Mouse (Mus musculus) heart, postnatal 4 days (tissue): ENCODE measurements around the gene Parva. TPM values are rescaled to one million over a fixed set of nuclear protein-coding genes. Genes with fewer than 3 reads are reported as not detected.

Source experiments
- DNase-seq: peaks from one replicate; pipeline ENCODE4 v3.0.0; 2021
- total RNA-seq, 2 experiments: library from RNA; stranded (reverse); gene quantifications; 2 replicates each; pipeline ENCODE4 v1.2.3; 2021

The Parva gene
- total RNA-seq: 100 to 1,000 TPM; 115 to 118 TPM

DNA sequence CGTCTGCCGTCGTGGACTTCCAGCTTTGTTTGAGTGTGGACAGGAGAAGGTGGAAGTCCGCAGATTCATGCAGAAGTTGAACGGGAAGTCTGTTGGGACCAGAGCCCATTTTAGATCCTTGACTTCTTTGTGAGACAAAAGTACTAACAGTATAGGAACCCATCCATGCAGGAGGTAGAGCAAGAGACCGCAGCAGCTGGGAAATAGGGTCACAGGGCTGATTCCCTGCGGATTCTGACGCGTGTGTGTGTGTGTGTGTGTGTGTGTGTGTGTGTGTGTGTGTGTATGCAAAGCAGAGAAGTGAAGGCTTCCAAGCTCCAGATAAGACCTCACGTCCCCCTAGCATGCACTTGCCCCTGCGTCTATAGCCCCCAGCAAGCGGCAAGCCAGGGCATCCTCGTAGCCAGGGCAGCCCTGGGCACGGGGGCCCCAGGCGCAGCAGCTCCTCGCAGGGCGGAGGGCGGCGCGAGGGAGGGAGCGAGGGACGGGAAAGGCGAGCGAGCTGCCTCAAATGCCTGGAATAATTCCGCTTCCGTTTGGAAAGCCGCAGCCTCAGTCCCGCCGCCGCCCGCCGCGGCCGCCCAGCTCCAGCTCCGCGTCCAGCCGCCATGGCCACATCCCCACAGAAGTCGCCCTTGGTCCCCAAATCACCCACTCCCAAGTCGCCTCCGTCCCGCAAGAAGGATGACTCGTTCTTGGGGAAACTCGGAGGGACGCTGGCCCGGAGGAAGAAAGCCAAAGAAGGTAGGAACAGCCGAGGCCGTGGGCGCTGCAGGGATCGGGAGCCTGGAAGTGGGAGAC is at the start of gene Parva:
Parva (plus strand) TSS at position 149 of the 801 bp plus-strand sequence.
- DNase-seq: peak; percentile 85

DNA sequence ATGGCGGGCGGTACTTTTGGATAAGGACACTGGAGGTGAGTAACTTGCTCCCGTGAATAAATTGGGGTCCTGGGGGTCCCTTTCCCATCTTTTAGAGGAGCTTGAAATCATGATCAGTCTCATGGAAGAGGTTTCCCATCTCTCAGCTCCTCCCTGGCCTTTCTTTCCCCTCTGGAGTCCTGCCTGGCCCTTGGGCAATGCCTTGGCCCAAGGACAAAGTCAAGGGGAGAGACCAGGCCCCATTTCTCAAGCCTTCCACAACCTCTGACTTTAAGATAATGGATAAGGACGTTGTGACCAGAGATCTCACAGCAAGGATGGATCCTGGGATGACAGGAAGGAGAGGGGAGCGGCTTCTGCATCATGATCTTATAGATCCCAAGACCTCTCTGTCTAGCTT is 49.2 kb upstream of the Parva start:
- DNase-seq: no peak

DNA sequence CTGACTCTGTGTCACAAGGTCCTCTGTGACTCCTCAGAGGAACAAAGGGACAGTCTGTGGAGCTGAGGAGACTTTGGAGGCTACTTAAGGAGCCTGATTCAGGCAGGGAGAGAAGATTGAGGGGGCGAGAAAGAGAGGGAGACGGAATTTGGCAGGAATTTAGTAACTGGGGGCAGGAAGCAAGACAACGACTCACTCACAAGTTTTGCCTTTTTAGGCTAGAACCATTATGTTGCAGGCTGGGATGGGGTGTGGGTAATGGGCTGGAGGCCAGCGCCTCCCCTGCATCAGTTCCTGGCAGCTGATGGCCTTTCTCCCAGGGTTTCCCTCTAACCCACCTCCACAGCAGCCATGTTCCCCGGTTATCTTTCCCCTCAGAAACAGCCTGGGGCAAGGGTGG is 48.8 kb upstream of the Parva start:
- peak; percentile 46 for DNase-seq

DNA sequence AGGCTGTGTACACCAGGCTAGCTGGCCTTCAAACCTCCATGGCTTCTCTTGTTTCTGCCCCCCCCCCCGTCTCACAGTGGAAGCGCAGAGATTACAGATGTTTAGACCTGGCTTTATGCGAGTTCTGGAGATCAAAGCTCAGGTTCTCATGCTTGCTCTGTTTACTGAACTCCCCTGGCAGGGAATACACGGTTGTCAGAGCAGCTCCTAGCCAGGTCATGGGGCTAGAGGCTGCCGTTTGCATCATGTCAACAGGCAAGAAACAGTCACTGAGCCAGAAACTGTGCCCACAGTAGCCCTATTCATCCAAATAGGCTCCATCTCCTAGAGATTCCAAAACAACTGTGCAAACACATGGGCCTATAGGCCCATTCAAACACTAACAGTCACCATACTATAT is 40.8 kb upstream of the Parva start:
- DNase-seq: no peak

DNA sequence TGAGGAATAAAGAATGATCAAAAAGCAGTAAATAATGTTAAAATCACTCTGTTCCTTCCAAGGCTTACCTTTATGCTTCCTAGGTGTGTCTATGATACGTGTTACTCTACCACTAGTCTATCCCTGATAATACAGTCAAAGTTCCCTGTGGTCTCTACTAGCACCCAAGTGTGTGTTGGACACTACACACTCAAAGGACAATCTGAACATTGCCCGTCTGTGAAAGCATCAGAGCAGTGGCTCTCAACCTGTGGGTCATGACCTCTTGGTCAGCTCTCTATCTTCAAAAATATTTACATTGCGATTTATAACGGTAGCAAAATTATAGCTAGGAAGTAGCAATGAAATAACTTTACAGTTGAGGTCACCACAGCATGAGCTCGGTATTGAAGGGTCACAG is 39.4 kb upstream of the Parva start:
- no peak for DNase-seq

DNA sequence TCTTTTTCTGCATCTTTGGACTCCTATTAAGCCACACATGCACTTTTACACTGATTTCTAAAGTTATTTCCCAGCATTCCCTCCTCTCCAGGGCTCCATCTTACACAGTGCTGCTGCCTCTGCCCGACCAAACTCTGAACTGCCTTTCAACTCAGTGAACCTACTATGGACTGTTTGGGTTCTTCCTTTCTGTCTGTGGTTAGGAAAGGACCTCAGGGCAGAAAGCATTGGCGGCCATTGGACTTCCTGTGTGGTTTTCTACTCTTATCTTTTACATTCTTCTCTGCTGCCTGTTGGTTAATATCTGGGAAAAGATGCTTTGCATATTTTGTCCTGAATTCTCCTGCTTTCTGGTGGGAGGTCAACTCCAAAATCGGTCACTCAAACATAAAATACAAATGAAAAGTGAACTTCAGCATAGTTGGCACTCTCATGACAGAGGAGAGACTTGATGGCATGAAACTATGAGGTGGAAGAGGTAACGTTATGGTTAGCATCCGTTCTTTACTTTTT is 38.9 kb upstream of the Parva start:
- DNase-seq: no peak

DNA sequence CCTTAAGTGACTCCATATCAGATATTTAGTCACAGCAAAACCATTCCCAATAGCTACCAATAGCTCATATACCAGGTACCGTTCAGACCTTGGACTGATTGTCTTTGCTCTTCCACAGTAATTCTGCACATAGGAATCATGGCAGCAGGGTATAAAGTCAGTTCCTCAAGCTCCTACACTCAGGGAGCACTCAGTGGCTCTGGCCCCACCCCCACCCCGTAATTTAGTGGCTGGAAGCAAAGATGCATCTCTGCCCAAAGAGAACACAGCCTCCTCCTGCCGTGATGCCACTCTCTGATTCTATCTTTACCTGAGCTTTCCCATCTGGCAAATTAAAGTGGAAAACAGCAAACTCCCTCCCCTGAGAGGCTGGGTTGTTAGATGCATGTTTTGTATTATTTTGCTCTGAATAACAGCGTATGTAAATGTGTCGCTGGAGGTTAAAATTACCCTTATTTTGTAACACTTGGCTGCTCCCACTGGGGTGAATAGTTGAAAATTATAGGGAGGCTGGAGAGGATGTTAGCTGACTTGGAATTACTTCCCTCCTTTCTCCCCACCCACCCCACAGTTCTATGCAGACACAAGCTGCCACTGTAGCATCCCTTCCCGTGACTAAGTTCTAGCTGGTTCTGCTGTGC is 37.6 kb upstream of the Parva start:
- DNase-seq: no peak

DNA sequence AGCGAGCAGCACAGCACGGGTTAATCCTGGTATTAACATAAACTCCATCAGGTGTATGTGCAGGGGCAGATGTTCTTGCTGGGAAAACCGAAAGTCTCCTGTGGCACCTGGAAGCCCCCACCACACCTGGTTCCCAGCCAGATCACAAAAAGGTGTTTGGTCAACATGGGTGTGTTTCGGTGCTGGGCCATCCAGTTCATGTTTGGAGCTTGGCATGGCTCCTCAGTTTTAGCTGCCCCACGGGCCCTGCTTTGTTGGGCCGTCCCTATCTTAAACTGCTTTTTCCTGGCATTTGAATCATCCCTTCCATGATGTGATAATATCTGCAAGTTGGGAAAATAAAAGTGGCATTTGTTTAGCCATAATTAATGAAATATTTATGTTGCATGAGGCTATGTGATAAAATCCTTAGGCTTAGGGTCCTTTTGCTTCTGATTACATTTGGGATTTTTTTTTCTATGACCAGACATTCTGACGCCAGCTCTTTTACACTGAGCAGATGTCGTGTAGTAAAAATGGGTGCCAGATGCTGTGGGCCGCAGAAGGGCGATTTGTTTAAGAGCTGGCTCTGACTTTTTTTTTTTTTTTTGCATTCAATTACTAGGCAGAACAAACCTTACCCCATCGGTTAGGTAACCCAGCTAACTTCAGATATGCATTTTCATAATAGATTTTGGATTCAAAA is 36.9 kb upstream of the Parva start:
- DNase-seq: no peak

DNA sequence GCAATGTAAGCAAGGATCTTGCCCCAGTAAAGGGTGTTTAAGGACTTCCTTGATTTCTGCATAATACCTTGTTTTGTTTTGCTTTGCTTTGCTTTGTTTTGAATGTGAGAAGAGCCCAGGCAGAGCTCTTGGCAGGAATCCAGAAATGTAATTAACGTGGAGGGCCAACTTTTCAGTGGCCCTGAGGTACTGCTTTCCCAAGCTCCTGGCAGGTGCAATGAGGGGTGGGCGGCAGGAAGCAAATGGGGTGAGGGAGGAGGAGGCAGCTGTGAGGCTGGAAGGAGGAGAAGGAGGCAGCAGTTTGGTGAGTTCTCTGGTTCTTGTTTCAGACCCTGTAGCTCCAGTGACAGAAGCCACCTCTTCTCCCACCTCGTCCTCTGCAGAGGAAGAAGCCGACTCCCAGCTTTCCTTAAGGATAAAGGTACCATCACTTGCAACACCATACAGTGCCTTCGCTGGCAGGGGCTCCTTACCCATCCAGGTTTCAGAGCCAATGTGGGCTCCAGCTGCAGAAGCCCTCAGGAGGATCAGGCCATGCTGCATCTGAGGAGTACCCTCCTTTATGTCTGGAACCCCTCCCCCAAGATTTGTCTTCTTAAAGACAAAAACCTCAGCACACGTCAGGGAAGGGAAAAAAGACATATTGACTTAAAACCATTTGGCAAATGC is 36.2 kb upstream of the Parva start:
- no peak for DNase-seq

DNA sequence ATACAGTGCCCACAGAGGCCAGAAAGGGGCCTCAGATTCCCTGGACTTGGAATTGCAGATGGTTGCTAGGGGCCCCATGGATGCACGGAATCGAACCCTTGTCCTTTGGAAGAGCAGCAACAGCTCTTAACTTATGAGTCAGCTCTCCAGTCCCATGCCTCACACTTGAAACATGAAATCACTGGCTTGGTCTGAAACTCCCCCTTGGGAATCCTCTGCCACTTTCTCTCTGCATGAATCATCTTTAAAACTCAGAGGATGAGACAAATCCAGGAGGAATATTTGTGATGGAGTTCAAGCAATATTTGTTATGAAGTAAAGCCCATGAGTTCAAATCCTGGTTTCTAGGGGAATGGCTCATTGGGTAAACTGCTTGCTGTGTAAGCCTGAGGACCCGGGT is 29.5 kb upstream of the Parva start:
- DNase-seq: no peak

DNA sequence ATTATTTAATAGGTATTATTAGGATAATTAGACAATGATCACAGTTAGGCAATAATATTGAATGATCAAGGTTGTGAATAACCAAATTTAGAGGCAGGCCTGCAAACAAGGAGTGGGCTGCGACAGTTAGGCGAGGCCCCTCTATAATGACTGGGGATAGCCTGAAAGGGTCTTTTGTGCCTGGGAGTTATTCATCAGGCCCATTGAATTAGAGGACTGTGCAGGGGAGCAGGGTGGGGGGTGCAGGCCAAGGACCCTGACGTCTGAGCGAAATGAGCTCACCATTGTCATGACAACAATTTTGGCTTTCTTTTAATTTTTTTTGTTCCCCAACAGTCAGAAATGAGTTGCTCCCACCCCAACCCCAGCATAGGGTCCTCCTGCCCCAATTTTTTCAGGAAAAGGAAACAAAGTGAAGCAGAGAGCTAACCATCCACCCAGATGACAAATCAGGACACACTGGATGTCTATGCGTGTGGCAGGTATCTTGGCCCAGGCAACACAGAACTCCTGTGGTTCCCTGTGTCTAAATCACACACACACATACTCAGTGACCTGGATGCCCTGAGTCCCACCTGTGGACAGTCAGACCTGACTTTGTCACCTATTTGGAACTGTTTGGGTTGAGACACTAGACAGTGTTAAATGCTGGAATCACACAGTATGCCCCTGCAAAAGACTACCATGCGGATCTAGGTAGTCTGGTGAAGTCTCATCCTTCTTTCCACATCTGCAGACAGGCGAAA is 27.7 kb upstream of the Parva start:
- no peak for DNase-seq

DNA sequence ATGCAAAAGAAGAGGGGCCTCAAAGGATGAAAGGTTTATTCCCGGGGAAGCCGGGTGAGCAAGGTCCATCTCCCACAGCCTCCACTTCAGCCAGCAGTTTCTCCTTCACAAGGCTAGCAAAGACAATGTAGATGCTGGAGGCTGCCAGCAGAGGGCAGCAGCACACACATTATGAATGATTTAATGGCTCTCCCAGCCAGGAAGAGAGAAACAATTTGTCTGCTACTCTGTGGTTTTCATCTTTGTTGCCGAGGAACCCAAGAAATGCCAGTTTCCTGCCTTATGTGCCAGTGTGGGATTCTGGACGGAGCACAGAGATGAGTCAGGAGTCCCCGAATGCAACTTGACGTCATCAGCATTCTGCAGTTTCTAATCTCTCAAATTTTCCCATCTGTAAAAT is 27.1 kb upstream of the Parva start:
- peak; percentile 89 for DNase-seq

DNA sequence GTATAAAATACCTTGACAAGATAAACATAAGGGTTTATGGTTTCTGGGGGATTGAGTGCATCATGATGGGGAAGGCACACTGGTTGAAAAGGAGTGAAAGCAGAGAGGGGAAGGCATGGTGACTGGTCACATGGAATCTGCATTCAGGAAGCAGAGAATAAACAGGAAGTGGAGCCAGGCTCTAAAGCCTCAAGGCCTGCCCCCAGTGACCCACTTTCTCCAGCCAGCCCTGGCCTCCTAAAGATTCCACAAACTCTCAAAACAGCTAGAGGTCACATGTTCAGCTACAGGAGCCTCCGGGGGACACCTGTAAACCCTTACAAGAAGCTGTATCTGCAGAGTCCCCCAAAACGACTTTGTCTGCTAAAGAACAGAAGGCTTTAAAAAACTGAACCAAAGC is 22.2 kb upstream of the Parva start:
- no peak for DNase-seq

DNA sequence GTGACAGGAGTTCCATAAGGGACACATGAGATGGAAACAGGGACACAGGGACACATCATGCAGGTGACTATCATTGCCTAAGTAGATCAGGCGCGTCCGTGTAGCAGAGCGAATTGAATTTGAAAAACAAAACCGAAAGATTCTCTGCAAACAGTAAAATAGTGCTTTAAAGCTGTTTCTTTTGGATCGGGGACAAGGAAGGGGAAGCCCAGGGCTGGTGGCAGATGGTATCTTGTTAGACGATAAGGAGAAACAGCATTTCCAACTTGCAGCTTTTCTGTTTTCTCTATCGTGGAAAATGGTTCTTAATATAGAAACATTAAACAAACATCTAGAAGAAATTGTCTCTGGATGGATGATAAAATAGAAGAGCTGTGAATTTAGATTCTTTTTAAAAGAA is 21.7 kb upstream of the Parva start:
- DNase-seq: no peak

DNA sequence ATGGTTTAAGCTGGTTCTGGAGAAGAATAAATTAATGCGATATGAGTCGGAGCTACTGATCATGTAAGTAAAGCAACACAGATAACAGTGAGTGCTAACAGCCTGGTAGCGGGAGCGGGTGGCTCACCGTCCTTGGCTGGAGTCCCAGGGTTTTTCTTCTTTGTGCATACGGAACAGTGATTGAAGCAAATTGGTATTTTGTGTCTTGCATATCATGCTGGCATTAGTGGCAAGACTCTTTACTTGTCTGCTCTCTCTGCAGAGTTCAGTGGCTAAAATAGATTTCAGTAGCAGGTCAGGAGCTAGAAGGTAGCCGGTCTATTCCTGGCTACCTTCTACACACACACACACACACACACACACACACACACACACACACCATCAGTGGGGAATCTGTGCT is 19.7 kb upstream of the Parva start:
- peak; percentile 58 for DNase-seq

DNA sequence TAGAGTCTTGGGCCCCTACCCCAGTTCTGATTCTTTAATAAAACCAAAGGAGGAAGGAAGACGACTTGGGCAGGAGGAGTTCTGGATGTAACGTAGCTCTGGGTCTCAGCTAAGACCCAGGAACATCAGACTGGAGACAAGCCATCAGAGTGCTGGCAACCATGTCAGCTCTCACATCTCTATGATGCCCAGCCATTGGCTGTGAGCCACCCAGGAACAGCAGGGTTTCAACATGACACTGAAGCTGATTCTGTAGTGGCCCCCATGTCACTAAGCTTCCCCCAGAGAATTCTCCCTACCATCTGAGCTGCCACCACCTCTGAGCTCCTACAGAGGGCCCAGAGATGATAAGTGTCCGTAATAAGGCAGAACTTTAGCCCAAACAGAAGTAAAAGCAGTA is 17.3 kb upstream of the Parva start:
- no peak for DNase-seq

DNA sequence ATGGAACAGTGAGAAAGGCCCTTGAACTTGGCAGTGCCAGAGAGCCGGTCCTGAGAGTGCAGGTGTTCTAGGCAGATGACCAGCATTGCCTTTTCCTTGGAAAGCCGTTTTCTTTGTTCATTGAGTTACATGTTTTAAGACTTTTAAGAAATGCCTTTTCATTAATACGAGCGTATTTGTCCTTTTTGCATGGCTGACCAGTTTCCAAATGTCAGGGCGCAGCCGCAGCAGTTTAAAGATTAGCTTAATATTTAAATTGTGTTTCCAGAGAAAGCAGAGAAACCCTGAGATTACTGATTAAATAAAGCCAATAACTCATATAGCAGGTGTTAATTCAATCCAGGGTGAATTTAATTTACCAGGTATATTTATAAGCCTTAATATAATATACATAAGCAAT is 14.0 kb upstream of the Parva start:
- no peak for DNase-seq

DNA sequence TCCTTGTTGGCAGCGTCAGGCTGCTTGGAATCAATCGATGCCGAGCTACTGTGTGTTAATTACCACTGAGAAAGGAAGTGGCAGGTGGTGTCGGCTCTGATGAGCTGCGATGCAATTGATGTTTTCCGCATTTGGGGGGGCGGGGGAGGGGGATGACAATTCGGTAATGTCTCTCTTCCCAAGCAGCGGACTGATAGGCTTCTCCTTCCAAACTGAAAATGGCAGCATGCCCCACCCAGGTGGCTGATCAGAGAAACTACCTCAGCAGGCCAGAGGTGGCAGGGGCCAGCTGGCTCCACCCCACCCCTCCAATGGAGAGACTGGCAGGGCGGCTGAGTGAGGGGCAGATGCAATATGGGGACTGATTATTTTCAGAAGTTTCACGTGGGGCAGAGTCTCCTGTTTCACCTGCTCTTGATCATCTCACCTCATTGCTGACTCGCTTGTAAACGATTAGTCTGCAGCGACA is 11.2 kb upstream of the Parva start:
- DNase-seq: no peak

DNA sequence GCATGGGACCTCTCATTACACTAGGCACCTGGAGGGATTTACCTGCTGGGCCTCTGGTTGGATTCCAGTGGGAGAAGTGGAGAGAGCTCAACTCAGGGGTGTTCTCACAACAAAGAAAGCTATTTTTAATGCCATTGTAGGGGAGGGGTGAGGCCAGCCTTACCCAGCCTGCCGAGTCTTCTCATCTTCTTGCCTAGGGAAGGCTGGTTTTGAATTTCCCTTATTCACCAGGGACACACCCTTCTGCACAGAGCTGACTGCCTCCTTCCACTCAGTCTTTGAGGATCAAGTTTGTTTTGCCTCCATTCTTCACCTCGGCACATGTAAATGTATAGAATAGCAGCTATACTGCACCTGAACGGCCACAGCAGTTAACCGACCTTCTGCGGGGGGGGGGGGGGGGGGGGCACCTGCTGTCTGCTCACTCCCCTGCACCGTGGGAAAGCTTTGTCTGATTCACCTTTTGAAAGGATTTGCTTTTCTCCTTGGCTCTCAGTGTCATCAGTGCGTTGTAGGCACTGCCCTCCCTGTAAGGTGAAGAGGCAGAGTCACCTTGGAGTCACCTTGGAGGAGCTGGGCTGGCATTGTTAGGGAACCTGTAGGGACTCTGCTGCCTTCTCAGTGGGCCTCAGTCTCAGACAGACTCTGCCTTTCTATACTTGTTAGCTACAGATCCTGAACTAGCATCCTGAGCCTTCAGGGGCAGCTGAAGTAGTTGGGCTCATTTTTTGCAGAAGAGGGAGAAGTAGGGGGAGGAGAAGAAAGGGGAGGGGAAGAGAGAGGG is 10.4 kb upstream of the Parva start:
- no peak for DNase-seq

DNA sequence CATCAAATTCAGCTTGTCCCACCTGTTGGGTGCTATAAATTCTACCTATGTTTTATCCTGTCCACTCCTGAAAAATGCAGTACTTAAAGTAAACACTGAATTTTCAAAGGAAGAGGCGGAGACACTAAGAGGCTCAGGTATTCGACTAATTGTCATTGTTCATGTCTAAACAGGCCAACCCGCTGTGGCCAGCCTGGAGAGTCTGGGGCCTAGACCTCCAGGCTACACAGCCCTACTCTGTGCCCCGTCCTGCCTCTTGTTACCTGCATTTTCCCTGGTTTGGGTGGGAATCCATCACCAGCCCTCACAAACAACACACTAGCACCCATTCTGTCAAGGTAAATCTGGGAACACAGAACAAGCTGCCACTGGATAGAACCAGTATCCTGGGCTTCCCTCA is 9.7 kb upstream of the Parva start:
- no peak for DNase-seq

DNA sequence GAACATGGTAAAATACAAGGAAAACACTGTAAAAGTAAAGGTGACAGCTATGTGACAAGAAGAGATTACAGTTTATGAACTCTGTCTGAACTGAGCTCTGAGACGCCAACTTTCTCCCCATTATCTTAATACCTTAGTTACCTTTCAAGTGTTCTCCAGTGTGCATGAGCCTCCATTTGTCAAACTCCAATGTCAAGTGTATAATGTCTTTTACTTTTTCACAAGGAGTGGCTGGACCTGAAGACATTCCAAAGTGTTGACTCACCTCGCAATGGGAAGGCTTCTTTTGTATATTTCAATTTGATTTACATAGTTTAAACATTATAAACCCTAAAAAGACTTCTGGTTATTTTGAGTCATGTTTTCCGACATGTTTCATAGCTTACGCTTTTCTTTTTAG is 3.9 kb upstream of the Parva start:
- no peak for DNase-seq
